Mouse (Mus musculus) thymus, adult 2 months (tissue): ENCODE data around the gene Fam192a. TPM values are rescaled to one million over a fixed set of nuclear protein-coding genes. Genes with fewer than 3 reads are reported as not detected.

ENCODE experiments used
- DNase-seq: peaks from one replicate; pipeline ENCODE4 v3.0.0; 2021
- H3K27ac ChIP-seq: fragments of 200-500 bp; 2 replicates; pipeline ENCODE4 v1.5.1; 2012; ENCODE audit warnings: low read length, control low read depth; ENCODE audit not compliant: control insufficient read depth, insufficient read depth
- H3K27me3 ChIP-seq: fragments of 200-500 bp; 2 replicates; pipeline ENCODE4 v1.6.1; 2012; ENCODE audit warnings: mild to moderate bottlenecking, low read length, moderate library complexity, mixed read lengths; ENCODE audit not compliant: control insufficient read depth, insufficient read depth
- H3K36me3 ChIP-seq: fragments of 200-500 bp; 2 replicates; pipeline ENCODE4 v1.6.1; 2012; ENCODE audit warnings: mild to moderate bottlenecking, low read length, moderate library complexity; ENCODE audit not compliant: control insufficient read depth, insufficient read depth
- H3K4me1 ChIP-seq: fragments of 200-500 bp; replicated peaks from 2 replicates; pipeline ENCODE4 v1.6.1; 2012; ENCODE audit warnings: low read length; ENCODE audit not compliant: control insufficient read depth, insufficient read depth
- H3K4me3 ChIP-seq: fragments of 200-500 bp; 2 replicates; pipeline ENCODE4 v1.5.1; 2012; ENCODE audit warnings: mild to moderate bottlenecking, low read length, control low read depth, moderate library complexity; ENCODE audit not compliant: control insufficient read depth, insufficient read depth
- CTCF ChIP-seq: fragments of 200-500 bp; IDR thresholded peaks from 2 replicates; pipeline ENCODE4 v1.5.1; 2012; ENCODE audit warnings: mild to moderate bottlenecking, control low read depth, low read length, moderate library complexity, borderline replicate concordance; ENCODE audit not compliant: control insufficient read depth, poor library complexity, insufficient read depth; ENCODE audit errors: extremely low read depth
- POLR2A ChIP-seq: fragments of 200-500 bp; IDR thresholded peaks from 2 replicates; pipeline ENCODE4 v1.6.1; 2012; ENCODE audit warnings: mild to moderate bottlenecking, low read length, control low read depth, moderate library complexity; ENCODE audit not compliant: control insufficient read depth, poor library complexity, insufficient read depth; ENCODE audit errors: extremely low read depth
- WGBS: fragments of 180-500 bp; shearing (Covaris S2); methylation state at CpG from one replicate; pipeline ENCODE4 v1.1.7; 2018; 5-methylcytosine and 5-hydroxymethylcytosine counted together
- polyA plus RNA-seq: library from polyadenylated mRNA; depleted of rRNA; stranded (reverse); fragments of >200 nt; gene quantifications from 2 replicates; pipeline ENCODE4 v1.2.3, GENCODE M21; 2012

The Fam192a gene
- polyA plus RNA-seq, 1 experiment: 28.3 TPM

GRCm38 (mm10) chr8:94566446-94567158 lies 35.2 kb downstream of the Fam192a start:
- H3K4me3 ChIP-seq: no peak overlapping the region
- no peak overlapping the region for H3K27ac ChIP-seq
- no peaks in the 10 kb centered on the region for H3K36me3 ChIP-seq
- 90% methylated on average over 15 of the region's 15 CpGs for WGBS
- TF ChIP-seq POLR2A: no peak; the same call in 1 of the 2 replicates
- no peak for TF ChIP-seq CTCF
- no peaks in the 10 kb centered on the region for H3K4me1 ChIP-seq
- H3K27me3 ChIP-seq: no peaks in the 10 kb centered on the region
- no peak for DNase-seq

- no peaks in the 10 kb centered on the region for H3K27me3 ChIP-seq
- no peak overlapping the region for H3K27ac ChIP-seq
- TF ChIP-seq POLR2A (no peak), CTCF (no peak)
- no peaks in the 10 kb centered on the region for H3K4me1 ChIP-seq
- H3K36me3 ChIP-seq: no peaks in the 10 kb centered on the region
- no peak for DNase-seq
- WGBS: 87% methylated on average over 6 of the region's 6 CpGs
- no peak overlapping the region for H3K4me3 ChIP-seq
These were observed 35.8 kb downstream of the Fam192a start for GRCm38 (mm10) chr8:94566033-94566432.

- TF ChIP-seq POLR2A (no peak), CTCF (no peak)
- H3K4me1 ChIP-seq: no peaks in the 10 kb centered on the region
- H3K27me3 ChIP-seq: no peaks in the 10 kb centered on the region
- no peak overlapping the region for H3K4me3 ChIP-seq
- no peak for DNase-seq
- H3K27ac ChIP-seq: no peak overlapping the region
- H3K36me3 ChIP-seq: no peaks in the 10 kb centered on the region
These were observed 37.4 kb downstream of the Fam192a start for GRCm38 (mm10) chr8:94564421-94564820.

GRCm38 (mm10) chr8:94561256-94561655 lies 40.5 kb downstream of the Fam192a start:
- Histone ChIP-seq H3K36me3 (no peaks in the 10 kb centered on the region), H3K4me1 (no peaks in the 10 kb centered on the region), H3K4me3 (no peak overlapping the region), H3K27me3 (no peaks in the 10 kb centered on the region), H3K27ac (no peak overlapping the region)
- TF ChIP-seq POLR2A: no peak
- TF ChIP-seq CTCF: no peak
- WGBS: 96% methylated on average over 5 of the region's 5 CpGs
- no peak for DNase-seq

GRCm38 (mm10) chr8:94557281-94557680 lies 44.5 kb downstream of the Fam192a start:
- Histone ChIP-seq H3K36me3 (no peaks in the 10 kb centered on the region), H3K27ac (no peak overlapping the region), H3K4me3 (no peak overlapping the region), H3K27me3 (no peaks in the 10 kb centered on the region), H3K4me1 (no peaks in the 10 kb centered on the region)
- TF ChIP-seq CTCF (no peak), POLR2A (no peak)
- WGBS: 95% methylated on average over 3 of the region's 3 CpGs
- DNase-seq: no peak

GRCm38 (mm10) chr8:94552696-94553095 lies 49.1 kb downstream of the Fam192a start:
- no peak for DNase-seq
- TF ChIP-seq POLR2A (no peak), CTCF (no peak)
- Histone ChIP-seq H3K4me3 (no peak overlapping the region), H3K36me3 (no peaks in the 10 kb centered on the region), H3K27ac (no peak overlapping the region), H3K4me1 (peaks cover 7% of the 10 kb centered on the region), H3K27me3 (no peaks in the 10 kb centered on the region)
- WGBS: 17% methylated on average over 2 of the region's 2 CpGs

GRCm38 (mm10) chr8:94551471-94552422 lies 50.0 kb downstream of the Fam192a start:
- TF ChIP-seq CTCF: no peak
- no peak for TF ChIP-seq POLR2A
- no peak for DNase-seq
- Histone ChIP-seq H3K36me3 (no peaks in the 10 kb centered on the region), H3K27ac (no peak overlapping the region), H3K4me1 (peaks cover 7% of the 10 kb centered on the region), H3K27me3 (no peaks in the 10 kb centered on the region), H3K4me3 (no peak overlapping the region)
- WGBS: 77% methylated on average over 17 of the region's 17 CpGs
